Mouse (Mus musculus): ENCODE results near the gene Dhx9. TPM values are rescaled to one million over a fixed set of nuclear protein-coding genes. Genes with fewer than 3 reads are reported as not detected.

Gene Dhx9
- polyA plus RNA-seq, 1 experiment, result 47.2 TPM

GRCm38 (mm10) chr1:153451237-153452154 is 36.0 kb downstream of the Dhx9 start:
- H3K4me1 ChIP-seq (ENCODE audit: control insufficient read depth, insufficient read depth, low read length), result no peaks in the 10 kb centered on the region
- no peak overlapping the region for H3K4me3 ChIP-seq (ENCODE audit: insufficient read depth, low read length)
- no peak overlapping the region for H3K27ac ChIP-seq (ENCODE audit: insufficient read depth, low read length)
- TF ChIP-seq POLR2A (IDR thresholded peaks at IDR 0.05; ENCODE audit: extremely low read depth, insufficient read depth, low read length) (no peak), CTCF (IDR thresholded peaks at IDR 0.05; ENCODE audit: extremely low read depth, insufficient read depth, low read length) (peak; percentile 87)

- TF ChIP-seq CTCF (IDR thresholded peaks at IDR 0.05; ENCODE audit: extremely low read depth, insufficient read depth, low read length) (no peak), POLR2A (IDR thresholded peaks at IDR 0.05; ENCODE audit: extremely low read depth, insufficient read depth, low read length) (no peak)
- Histone ChIP-seq H3K27ac (ENCODE audit: insufficient read depth, low read length) (no peak overlapping the region), H3K4me3 (ENCODE audit: insufficient read depth, low read length) (no peak overlapping the region), H3K4me1 (ENCODE audit: control insufficient read depth, insufficient read depth, low read length) (no peaks in the 10 kb centered on the region)
Measured at GRCm38 (mm10) chr1:153446120-153446831, 41.2 kb downstream of the Dhx9 start.

GRCm38 (mm10) chr1:153443632-153444031 is 43.8 kb downstream of the Dhx9 start:
- Histone ChIP-seq H3K4me3 (ENCODE audit: insufficient read depth, low read length) (no peak overlapping the region), H3K27ac (ENCODE audit: insufficient read depth, low read length) (no peak overlapping the region), H3K4me1 (ENCODE audit: control insufficient read depth, insufficient read depth, low read length) (no peaks in the 10 kb centered on the region; the same call in 1 of the 2 replicates)
- no peak for TF ChIP-seq POLR2A (IDR thresholded peaks at IDR 0.05; ENCODE audit: extremely low read depth, insufficient read depth, low read length)
- no peak for TF ChIP-seq CTCF (IDR thresholded peaks at IDR 0.05; ENCODE audit: extremely low read depth, insufficient read depth, low read length)

GRCm38 (mm10) chr1:153443019-153443418 is 44.4 kb downstream of the Dhx9 start:
- no peak overlapping the region for H3K27ac ChIP-seq (ENCODE audit: insufficient read depth, low read length)
- TF ChIP-seq CTCF (IDR thresholded peaks at IDR 0.05; ENCODE audit: extremely low read depth, insufficient read depth, low read length), result no peak
- TF ChIP-seq POLR2A (IDR thresholded peaks at IDR 0.05; ENCODE audit: extremely low read depth, insufficient read depth, low read length), result no peak
- H3K4me1 ChIP-seq (ENCODE audit: control insufficient read depth, insufficient read depth, low read length), result no peaks in the 10 kb centered on the region; the same call in 1 of the 2 replicates
- no peak overlapping the region for H3K4me3 ChIP-seq (ENCODE audit: insufficient read depth, low read length)

- TF ChIP-seq POLR2A (IDR thresholded peaks at IDR 0.05; ENCODE audit: extremely low read depth, insufficient read depth, low read length), result no peak
- no peak for TF ChIP-seq CTCF (IDR thresholded peaks at IDR 0.05; ENCODE audit: extremely low read depth, insufficient read depth, low read length)
- Histone ChIP-seq H3K27ac (ENCODE audit: insufficient read depth, low read length) (no peak overlapping the region), H3K4me3 (ENCODE audit: insufficient read depth, low read length) (no peak overlapping the region)
Measured at GRCm38 (mm10) chr1:153441656-153442055, 45.8 kb downstream of the Dhx9 start.

GRCm38 (mm10) chr1:153440752-153441151 is 46.7 kb downstream of the Dhx9 start:
- H3K4me3 ChIP-seq (ENCODE audit: insufficient read depth, low read length), result no peak overlapping the region
- no peaks in the 10 kb centered on the region; the same call in 1 of the 2 replicates for H3K4me1 ChIP-seq (ENCODE audit: control insufficient read depth, insufficient read depth, low read length)
- TF ChIP-seq POLR2A (IDR thresholded peaks at IDR 0.05; ENCODE audit: extremely low read depth, insufficient read depth, low read length), result no peak
- no peak for TF ChIP-seq CTCF (IDR thresholded peaks at IDR 0.05; ENCODE audit: extremely low read depth, insufficient read depth, low read length)
- H3K27ac ChIP-seq (ENCODE audit: insufficient read depth, low read length), result no peak overlapping the region

More at GRCm38 (mm10) chr1:153441656-153442055, 45.8 kb downstream of the Dhx9 start:
- no peaks in the 10 kb centered on the region; the same call in 1 of the 2 replicates for H3K4me1 ChIP-seq (ENCODE audit: control insufficient read depth, insufficient read depth, low read length)

GRCm38 (mm10) chr1:153437536-153437935 is 49.9 kb downstream of the Dhx9 start:
- H3K4me3 ChIP-seq (ENCODE audit: insufficient read depth, low read length), result no peak overlapping the region
- no peaks in the 10 kb centered on the region; the same call in 1 of the 2 replicates for H3K4me1 ChIP-seq (ENCODE audit: control insufficient read depth, insufficient read depth, low read length)
- no peak overlapping the region for H3K27ac ChIP-seq (ENCODE audit: insufficient read depth, low read length)
- TF ChIP-seq POLR2A (IDR thresholded peaks at IDR 0.05; ENCODE audit: extremely low read depth, insufficient read depth, low read length) (no peak), CTCF (IDR thresholded peaks at IDR 0.05; ENCODE audit: extremely low read depth, insufficient read depth, low read length) (no peak)

GRCm38 (mm10) chr1:153433851-153434589 is 53.4 kb downstream of the Dhx9 start:
- H3K27ac ChIP-seq (ENCODE audit: insufficient read depth, low read length), result no peak overlapping the region
- TF ChIP-seq POLR2A (IDR thresholded peaks at IDR 0.05; ENCODE audit: extremely low read depth, insufficient read depth, low read length) (no peak), CTCF (IDR thresholded peaks at IDR 0.05; ENCODE audit: extremely low read depth, insufficient read depth, low read length) (no peak)

GRCm38 (mm10) chr1:153432329-153432728 is 55.1 kb downstream of the Dhx9 start:
- TF ChIP-seq CTCF (IDR thresholded peaks at IDR 0.05; ENCODE audit: extremely low read depth, insufficient read depth, low read length), result no peak
- no peak for TF ChIP-seq POLR2A (IDR thresholded peaks at IDR 0.05; ENCODE audit: extremely low read depth, insufficient read depth, low read length)
- Histone ChIP-seq H3K4me1 (ENCODE audit: control insufficient read depth, insufficient read depth, low read length) (no peaks in the 10 kb centered on the region), H3K4me3 (ENCODE audit: insufficient read depth, low read length) (no peak overlapping the region), H3K27ac (ENCODE audit: insufficient read depth, low read length) (no peak overlapping the region)

More at GRCm38 (mm10) chr1:153433851-153434589, 53.4 kb downstream of the Dhx9 start:
- Histone ChIP-seq H3K4me3 (ENCODE audit: insufficient read depth, low read length) (no peak overlapping the region), H3K4me1 (ENCODE audit: control insufficient read depth, insufficient read depth, low read length) (no peaks in the 10 kb centered on the region)

Measured in cortical plate, adult 2 months (tissue).